Mouse (Mus musculus) cerebellum, adult 2 months (tissue): ENCODE measurements at regions not wholly inside any gene's neighbourhood (a gene's known extent, or its start where the extent isn't known, plus 50 kb on each side); places are given as distances from the start of the nearest gene placed in this dataset.
"Not testable (repeated sequence)": the region's sequence is repeated elsewhere in the genome, so short reads cannot be mapped to it uniquely, and the experiment has no call there.

Experiments used
- DNase-seq, 2 experiments: peaks; one replicate each; pipeline ENCODE4 v3.0.0; 2021
- H3K27ac ChIP-seq: fragments of 200-500 bp; 2 replicates; pipeline ENCODE4 v1.5.1; 2012; ENCODE audit warnings: low read length, control low read depth, inconsistent platforms; ENCODE audit not compliant: insufficient read depth
- H3K27me3 ChIP-seq: fragments of 200-500 bp; 2 replicates; pipeline ENCODE4 v1.6.1; 2012; ENCODE audit warnings: inconsistent platforms, mild to moderate bottlenecking, low read length, moderate library complexity; ENCODE audit not compliant: control insufficient read depth, insufficient read depth
- H3K4me1 ChIP-seq: fragments of 200-500 bp; 2 replicates; pipeline ENCODE4 v1.6.1; 2011; ENCODE audit warnings: low read length; ENCODE audit not compliant: control insufficient read depth, insufficient read depth
- H3K4me3 ChIP-seq: fragments of 200-500 bp; replicated peaks from 2 replicates; pipeline ENCODE3; 2011; ENCODE audit warnings: mild to moderate bottlenecking, low read depth, low read length, control low read depth; ENCODE audit not compliant: insufficient read depth
- CTCF ChIP-seq: fragments of 200-500 bp; IDR thresholded peaks from 2 replicates; pipeline ENCODE4 v1.5.1; 2011; ENCODE audit warnings: low read depth, mild to moderate bottlenecking, control low read depth, low read length, moderate library complexity, borderline replicate concordance; ENCODE audit not compliant: insufficient read depth
- POLR2A ChIP-seq: fragments of 200-500 bp; IDR thresholded peaks from 2 replicates; pipeline ENCODE4 v1.6.1; 2011; ENCODE audit warnings: low read length, control low read depth, borderline replicate concordance; ENCODE audit not compliant: insufficient read depth
- WGBS: fragments of 180-500 bp; shearing (Covaris S2); methylation state at CpG from one replicate; pipeline ENCODE4 v1.1.7; 2018; 5-methylcytosine and 5-hydroxymethylcytosine counted together

DNA sequence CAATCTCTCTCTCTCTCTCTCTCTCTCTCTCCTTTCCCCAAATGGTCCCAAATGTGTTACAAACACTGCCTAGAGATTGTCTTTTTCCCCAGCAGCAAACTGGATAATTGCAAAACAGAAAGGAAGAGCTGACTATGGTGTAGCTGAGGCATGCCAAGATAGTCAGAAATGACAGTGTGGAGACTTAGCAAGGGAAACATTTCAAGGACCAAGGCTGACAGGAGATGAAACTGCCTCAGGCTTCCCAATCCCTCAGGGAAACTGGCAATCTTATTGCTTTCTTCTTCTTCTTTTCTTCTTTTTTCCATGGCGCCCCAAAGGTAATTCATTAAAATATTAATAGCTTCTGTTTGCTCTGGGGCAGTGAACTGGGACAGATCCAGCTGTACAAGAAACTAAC is 1425.4 kb upstream of the Gm7489 start:
- Histone ChIP-seq H3K27me3 (no peaks in the 10 kb centered on the region), H3K4me3 (no peak overlapping the region), H3K4me1 (no peaks in the 10 kb centered on the region), H3K27ac (no peak overlapping the region)
- DNase-seq = no peak
- TF ChIP-seq CTCF (no peak), POLR2A (no peak)
- WGBS = 80% methylated on average over 1 of the region's 1 CpGs

DNA sequence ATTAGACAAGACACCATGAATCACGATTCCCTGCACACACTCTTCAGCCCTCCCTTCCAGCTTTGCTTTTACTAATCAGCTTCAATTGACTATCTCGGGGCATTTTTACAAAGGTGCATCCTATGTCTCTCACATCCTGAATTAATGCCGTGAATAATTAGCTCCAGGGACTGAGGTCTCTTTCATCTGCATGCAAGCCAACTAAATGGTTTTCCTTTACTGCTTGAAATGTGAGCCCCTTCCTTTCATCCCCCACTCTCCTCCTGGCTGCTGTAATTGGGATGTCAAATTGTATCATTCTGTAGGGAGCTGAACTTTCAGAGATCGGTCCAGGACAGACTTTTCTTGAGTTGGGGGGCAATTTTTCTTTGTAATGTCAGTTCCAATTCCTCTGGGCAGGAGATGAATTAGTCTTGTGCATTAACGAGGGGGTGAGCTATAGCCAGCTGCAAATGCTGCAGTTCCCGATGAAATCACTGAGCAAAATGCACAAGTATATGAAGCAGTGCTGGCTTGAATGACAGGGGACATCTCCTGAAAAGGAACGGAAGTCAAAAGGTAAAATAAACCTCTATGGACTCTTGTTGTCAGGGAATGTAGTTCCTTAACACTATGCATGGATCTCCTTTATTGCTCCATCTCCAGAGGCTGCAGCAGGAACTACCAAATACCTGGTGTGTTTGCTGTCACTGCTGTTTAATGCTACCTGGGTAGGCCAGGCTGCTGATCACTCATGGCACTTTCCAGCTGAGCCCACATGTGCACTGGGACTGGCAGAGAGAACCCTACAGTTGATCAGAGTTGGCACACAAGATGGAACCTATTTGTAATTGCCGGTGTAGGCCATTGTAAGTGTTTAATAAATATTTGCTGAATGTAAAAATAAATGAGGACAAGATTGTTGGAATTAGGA is 1420.2 kb upstream of the Gm7489 start:
- H3K4me3 ChIP-seq = no peak overlapping the region
- 27% methylated on average over 8 of the region's 8 CpGs for WGBS
- TF ChIP-seq CTCF (no peak), POLR2A (no peak)
- H3K4me1 ChIP-seq = no peaks in the 10 kb centered on the region
- H3K27ac ChIP-seq = no peak overlapping the region
- H3K27me3 ChIP-seq = no peaks in the 10 kb centered on the region
- no peak for DNase-seq

DNA sequence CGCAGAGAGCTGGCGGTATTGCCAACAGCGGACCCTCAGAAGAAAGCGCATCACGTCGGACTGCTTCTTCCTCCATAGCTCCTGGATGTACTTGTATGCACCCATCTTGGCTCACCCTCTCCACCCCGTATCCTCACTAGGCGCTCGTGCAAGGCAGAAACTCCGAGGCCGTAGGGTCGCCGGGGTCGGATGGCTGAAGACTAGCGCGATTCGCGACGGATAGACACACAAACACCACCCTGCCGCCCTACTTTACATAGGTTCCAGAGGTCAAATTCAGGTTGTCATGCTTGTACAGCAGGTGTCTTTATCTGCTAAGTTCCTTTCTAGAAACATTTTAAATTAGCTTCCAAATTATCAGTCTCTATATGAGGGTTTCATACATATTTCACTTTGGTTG is 1406.6 kb upstream of the Gm7489 start:
- not testable (repeated sequence) for DNase-seq, H3K4me3 ChIP-seq, H3K27ac ChIP-seq, H3K4me1 ChIP-seq, H3K27me3 ChIP-seq
- 92% methylated on average over 20 of the region's 20 CpGs for WGBS

DNA sequence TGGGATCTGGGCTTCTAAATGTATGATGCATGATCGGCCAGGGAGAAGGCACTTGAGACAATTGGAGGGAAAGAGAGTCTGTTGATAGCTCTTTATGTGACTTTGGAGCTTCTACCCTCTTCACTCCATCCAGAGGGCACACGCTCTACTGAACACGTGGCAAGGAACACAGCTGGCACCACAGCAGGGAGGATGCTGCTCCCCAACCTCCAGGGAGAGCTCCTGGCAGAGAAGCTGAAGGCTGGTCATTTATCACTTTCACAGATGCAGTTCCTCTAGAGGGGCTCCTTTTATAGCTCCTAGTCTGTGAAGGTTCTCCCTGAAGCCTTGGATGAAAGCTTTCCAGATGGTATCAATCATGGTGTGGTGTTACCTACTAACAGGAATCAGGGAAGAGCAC is 1403.9 kb upstream of the Gm7489 start:
- TF ChIP-seq POLR2A = no peak
- TF ChIP-seq CTCF = no peak
- Histone ChIP-seq H3K27me3 (no peaks in the 10 kb centered on the region; the same call in 1 of the 2 replicates), H3K27ac (no peak overlapping the region), H3K4me3 (no peak overlapping the region), H3K4me1 (no peaks in the 10 kb centered on the region)
- no peak for DNase-seq
- WGBS = 45% methylated on average over 3 of the region's 3 CpGs

DNA sequence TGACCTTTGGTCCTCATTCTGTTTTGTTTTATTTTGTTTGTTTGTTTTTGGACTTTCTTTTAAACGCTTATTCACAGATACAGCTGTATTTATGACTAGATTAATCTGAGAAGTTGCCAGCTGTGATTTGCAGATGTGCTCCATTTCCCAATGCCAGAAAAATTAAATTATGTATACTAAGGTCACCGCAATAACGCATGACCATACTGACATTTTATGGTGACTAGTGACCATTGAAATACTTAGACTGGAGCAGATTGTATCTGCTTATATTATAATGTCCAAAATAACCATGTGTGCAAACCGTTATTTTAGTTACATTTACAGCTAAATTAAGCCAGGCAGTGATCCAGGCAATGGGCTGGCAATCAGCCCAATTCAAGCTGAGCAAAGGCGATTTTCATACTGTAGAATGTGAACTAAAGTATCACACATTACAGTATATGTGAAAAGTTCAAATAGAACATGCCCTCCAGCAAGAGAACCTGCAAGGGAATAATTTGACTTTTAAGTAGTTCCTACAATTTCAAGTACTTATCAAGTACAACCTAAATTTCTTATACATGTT is 1401.0 kb upstream of the Gm7489 start:
- no peak overlapping the region for H3K27ac ChIP-seq
- DNase-seq = no peak
- no peaks in the 10 kb centered on the region; the same call in 1 of the 2 replicates for H3K27me3 ChIP-seq
- H3K4me1 ChIP-seq = no peaks in the 10 kb centered on the region
- TF ChIP-seq POLR2A = no peak
- TF ChIP-seq CTCF = no peak
- WGBS = 27% methylated on average over 5 of the region's 5 CpGs
- H3K4me3 ChIP-seq = no peak overlapping the region

DNA sequence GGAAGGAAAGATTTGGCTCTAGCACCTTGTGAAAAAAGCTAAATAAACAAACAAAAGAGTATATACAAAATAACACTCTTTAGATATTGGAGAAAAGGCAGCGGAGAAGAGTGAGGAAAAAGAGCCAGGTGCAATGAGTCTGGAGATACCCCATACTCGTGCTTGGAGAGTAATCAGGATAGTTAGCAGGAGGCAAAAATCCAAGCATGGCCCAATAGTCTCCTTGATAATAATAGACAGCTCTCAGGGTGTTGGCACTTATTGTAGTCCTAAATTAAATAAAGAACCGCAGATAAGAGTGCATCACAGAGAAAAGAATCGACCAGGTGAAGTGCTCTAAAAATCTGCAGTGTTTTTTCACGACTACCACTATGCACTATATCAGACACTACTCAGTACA is 1400.4 kb upstream of the Gm7489 start:
- Histone ChIP-seq H3K27me3 (no peaks in the 10 kb centered on the region; the same call in 1 of the 2 replicates), H3K4me1 (no peaks in the 10 kb centered on the region), H3K4me3 (no peak overlapping the region), H3K27ac (no peak overlapping the region)
- 15% methylated on average over 5 of the region's 5 CpGs for WGBS
- no peak for TF ChIP-seq CTCF
- DNase-seq = peak in 1 of 2 experiments; percentile 4

DNA sequence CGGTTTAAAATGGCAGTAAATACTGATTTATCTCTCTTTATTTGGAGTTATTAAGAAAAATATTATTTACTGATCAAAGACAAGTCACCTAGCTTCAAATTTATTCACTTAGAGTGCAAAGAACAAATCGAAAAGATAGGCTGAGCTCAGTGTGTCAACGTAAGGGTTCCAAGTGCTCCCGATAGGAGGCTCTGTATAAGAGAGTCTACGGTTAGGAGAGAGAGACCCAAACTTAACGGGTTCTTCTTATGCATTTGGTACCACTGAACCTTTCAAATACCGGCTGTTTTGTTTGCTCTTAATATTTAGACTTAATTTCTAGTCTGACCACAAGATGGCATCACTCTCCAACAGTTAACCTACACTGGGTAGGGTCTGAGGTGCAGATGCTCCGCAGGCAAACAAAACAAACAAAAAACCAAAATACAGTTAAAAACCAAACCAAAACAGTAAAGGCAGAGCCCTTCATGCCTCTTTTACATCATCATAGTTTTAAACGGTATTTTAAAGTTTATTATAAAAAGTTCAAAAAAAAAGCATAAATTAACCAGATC is 1379.4 kb upstream of the Gm7489 start:
- WGBS = 32% methylated on average over 9 of the region's 9 CpGs
- Histone ChIP-seq H3K27me3 (no peaks in the 10 kb centered on the region), H3K4me1 (no peaks in the 10 kb centered on the region), H3K4me3 (no peak overlapping the region), H3K27ac (no peak overlapping the region)
- TF ChIP-seq POLR2A (no peak), CTCF (peak; percentile 56; the same call in 1 of the 2 replicates)
- peak in 1 of 2 experiments; percentile 16 for DNase-seq

DNA sequence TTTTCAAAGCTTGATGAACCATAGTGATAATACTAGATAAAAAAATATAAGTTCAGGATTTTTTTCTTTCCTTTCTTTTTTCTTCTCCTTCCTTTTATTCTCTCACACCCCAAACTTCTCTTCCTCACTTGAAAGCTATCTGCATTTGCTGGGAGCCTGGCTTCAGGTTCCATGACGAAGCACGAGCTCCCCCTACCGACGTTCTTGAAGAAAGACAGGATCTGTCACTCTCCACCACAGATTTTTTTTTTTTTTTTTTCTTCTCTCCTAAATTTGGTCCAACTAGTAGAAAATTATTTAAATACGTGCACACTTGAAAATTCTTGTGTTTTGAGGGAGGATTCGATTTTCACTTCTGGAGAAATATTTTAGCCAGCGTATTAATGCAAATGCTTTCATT is 1377.8 kb upstream of the Gm7489 start:
- no peaks in the 10 kb centered on the region for H3K27me3 ChIP-seq
- no peak overlapping the region for H3K4me3 ChIP-seq
- no peaks in the 10 kb centered on the region for H3K4me1 ChIP-seq
- WGBS = 8% methylated on average over 7 of the region's 7 CpGs
- no peak overlapping the region for H3K27ac ChIP-seq
- DNase-seq = peak; percentile 44 to 52
- TF ChIP-seq POLR2A (no peak), CTCF (peak; percentile 71)
